9 mouse cellular contexts compared by ENCODE assay signal in the genomic region with DNA sequence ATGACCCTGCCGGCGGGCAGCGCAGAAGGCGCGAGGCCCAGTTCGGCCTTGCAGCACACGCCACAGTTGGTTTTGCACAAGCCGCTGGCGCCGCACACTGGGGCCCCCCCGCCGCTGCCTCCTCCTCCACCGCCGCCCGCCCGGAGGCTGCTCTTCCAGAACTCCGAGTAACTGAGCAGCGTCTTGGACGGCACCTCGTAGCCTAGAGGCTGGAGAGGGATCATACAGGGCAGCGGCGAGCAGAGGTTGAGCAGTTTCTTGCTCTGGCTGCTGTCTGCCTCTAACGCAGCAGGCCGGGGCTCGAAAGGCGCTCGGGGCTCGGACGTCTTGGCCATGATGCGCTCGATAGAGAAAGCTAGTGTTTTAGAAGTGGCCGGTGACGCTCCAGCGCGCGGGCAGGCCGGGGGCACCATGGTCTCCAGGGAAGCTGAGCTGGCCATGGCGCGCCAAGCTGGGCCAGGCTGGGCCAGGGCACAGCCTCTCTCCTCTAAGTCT. TPM values are rescaled to one million over a fixed set of nuclear protein-coding genes. Genes with fewer than 3 reads are reported as not detected.
DNase-seq lines count a peak whose midpoint lies in the region; ATAC-seq and TF ChIP-seq lines count a peak whose summit lies in the region.
"Had no signal": no experiment of that assay in that cellular context is flagged by ENCODE, and none has a peak within 500 bp of the region (broad histone marks: within the 10 kb centered on the region; RNA-seq: fewer than 3 reads in every experiment).

No protein-coding gene starts in this region.

- peak; percentile 33 to 36 for DNase-seq in frontal cortex, postnatal 36 days (ENCODE audit: low spot score in 2 of 2)
- DNase-seq in frontal cortex, postnatal 14 days (ENCODE audit: low spot score in 2 of 2): no peak
- no peak for DNase-seq in lung, embryonic 14.5 days
- no peak for DNase-seq in lung, adult 2 months
- no peak for DNase-seq in thymus, postnatal 0 days (ENCODE audit: low spot score)
- no peak for DNase-seq in lung, postnatal 14 days

- H3K27ac ChIP-seq in lung, embryonic 14.5 days (ENCODE audit: low read depth): no peak overlapping the region
- no peak overlapping the region for H3K27ac ChIP-seq in hindbrain, embryonic 15.5 days (replicated peaks)
- H3K27ac ChIP-seq in neural tube, embryonic 15.5 days (replicated peaks): no peak overlapping the region

- no peak for TF ChIP-seq POLR2A in lung, adult 2 months (IDR thresholded peaks at IDR 0.05; ENCODE audit: borderline replicate concordance, extremely low read depth, low read depth, low read length)

- H3K4me2 ChIP-seq in lung, embryonic 14.5 days: peak overlapping the region; percentile 35; the same call in 1 of the 2 replicates
- peak overlapping the region; percentile 21; the same call in 1 of the 2 replicates for H3K4me2 ChIP-seq in hindbrain, embryonic 15.5 days
- H3K4me2 ChIP-seq in neural tube, embryonic 15.5 days: peak overlapping the region; percentile 28; the same call in 1 of the 2 replicates

- no peak for TF ChIP-seq CTCF in lung, embryonic 14.5 days (IDR thresholded peaks at IDR 0.05; ENCODE audit: low read depth)
- TF ChIP-seq CTCF in lung, adult 2 months (IDR thresholded peaks at IDR 0.05; ENCODE audit: insufficient read depth, low read length): no peak

- under 1% methylated on average over 39 of the region's 39 CpGs for WGBS in lung, embryonic 14.5 days
- 2% methylated on average over 39 of the region's 39 CpGs for WGBS in lung, adult 2 months
- under 1% methylated on average over 36 of the region's 39 CpGs for WGBS in hindbrain, embryonic 15.5 days
- WGBS in neural tube, embryonic 15.5 days: under 1% methylated on average over 39 of the region's 39 CpGs

- H3K9me3 ChIP-seq in lung, embryonic 14.5 days (ENCODE audit: low read depth, low read length): no peaks in the 10 kb centered on the region
- no peaks in the 10 kb centered on the region for H3K9me3 ChIP-seq in hindbrain, embryonic 15.5 days
- no peaks in the 10 kb centered on the region for H3K9me3 ChIP-seq in neural tube, embryonic 15.5 days (replicated peaks)

- H3K27me3 ChIP-seq in lung, embryonic 14.5 days (ENCODE audit: insufficient read depth, low read length): peaks cover 100% of the 10 kb centered on the region
- peaks cover 85% of the 10 kb centered on the region for H3K27me3 ChIP-seq in hindbrain, embryonic 15.5 days
- H3K27me3 ChIP-seq in neural tube, embryonic 15.5 days (replicated peaks): peaks cover 94% of the 10 kb centered on the region

- 0 out of 2 replicates have a peak overlapping the region, but pooled peaks have one; percentile 15 for H3K4me3 ChIP-seq in lung, embryonic 14.5 days (ENCODE audit: low read depth, low read length)
- H3K4me3 ChIP-seq in lung, adult 2 months (replicated peaks; ENCODE audit: extremely low read depth, low read depth, low read length): no peak overlapping the region
- 0 out of 2 replicates have a peak overlapping the region, but pooled peaks have one; percentile 5 for H3K4me3 ChIP-seq in hindbrain, embryonic 15.5 days
- peak overlapping the region; percentile 13 for H3K4me3 ChIP-seq in neural tube, embryonic 15.5 days (replicated peaks)

- H3K36me3 ChIP-seq in lung, embryonic 14.5 days (ENCODE audit: insufficient read depth): no peaks in the 10 kb centered on the region
- H3K36me3 ChIP-seq in hindbrain, embryonic 15.5 days: no peaks in the 10 kb centered on the region
- no peaks in the 10 kb centered on the region for H3K36me3 ChIP-seq in neural tube, embryonic 15.5 days

- no peaks in the 10 kb centered on the region for H3K4me1 ChIP-seq in lung, embryonic 14.5 days (ENCODE audit: insufficient read depth)
- no peaks in the 10 kb centered on the region for H3K4me1 ChIP-seq in lung, adult 2 months (ENCODE audit: control insufficient read depth, insufficient read depth, low read length)
- peaks cover 18% of the 10 kb centered on the region for H3K4me1 ChIP-seq in hindbrain, embryonic 15.5 days (replicated peaks)
- peaks cover 32% of the 10 kb centered on the region for H3K4me1 ChIP-seq in neural tube, embryonic 15.5 days

- ATAC-seq in lung, embryonic 14.5 days (ENCODE audit: insufficient read depth): no peak
- no peak for ATAC-seq in hindbrain, embryonic 15.5 days (ENCODE audit: low FRiP score, low read depth)
- ATAC-seq in neural tube, embryonic 15.5 days (ENCODE audit: low FRiP score): no peak

- H3K9ac ChIP-seq in lung, embryonic 14.5 days: no peak overlapping the region
- no peak overlapping the region for H3K9ac ChIP-seq in hindbrain, embryonic 15.5 days
- H3K9ac ChIP-seq in neural tube, embryonic 15.5 days (replicated peaks): no peak overlapping the region

RNA-seq across cellular contexts. Expression of a gene that starts 3.2 kb away (rescaled TPM):
- polyA plus RNA-seq in lung, embryonic 14.5 days (2014; fragmentation: Nextera tagmentation; extraction: Ambion mirVana): not detected in 2 replicates
- polyA plus RNA-seq in lung, adult 2 months (2012; rRNA removed): not detected in 2 replicates
- polyA plus RNA-seq in hindbrain, embryonic 15.5 days (2015; fragmentation: Nextera tagmentation; extraction: Ambion mirVana): 1.2 TPM in 1 of 2 replicates, not detected in the other
- 1.0 TPM in 1 of 2 replicates, not detected in the other for polyA plus RNA-seq in neural tube, embryonic 15.5 days (2015; fragmentation: Nextera tagmentation; extraction: Ambion mirVana)
- polyA plus RNA-seq in thymus, postnatal 0 days (2015; fragmentation: Nextera tagmentation; extraction: Ambion mirVana): 5.4 and 6.7 TPM in 2 replicates
- polyA plus RNA-seq: liver, embryonic 16.5 days had no signal

Comparison
In these comparisons a context has a peak if more than half of its experiments do, and no peak if none do; other contexts are left out.
1. DNase-seq: peak in frontal cortex, postnatal 36 days (2 of 2); none in frontal cortex, postnatal 14 days (0 of 2), lung, embryonic 14.5 days (single experiment), lung, adult 2 months (single experiment), thymus, postnatal 0 days (single experiment) and lung, postnatal 14 days (single experiment).
2. Peak in every context shown above with its lines, with median percentiles within 50 percentile points of each other: H3K4me2 ChIP-seq.